Mouse (Mus musculus) frontal cortex, adult (tissue): ENCODE data around the gene Ubqln4.

ENCODE experiments used
- ATAC-seq: cut with Nextera tagmentation; 2 replicates; pipeline ENCODE4 v1.9.2; 2017; ENCODE audit warnings: mild to moderate bottlenecking, moderate library complexity, mixed read lengths; ENCODE audit not compliant: low TSS enrichment

Ubqln4 gene

DNA sequence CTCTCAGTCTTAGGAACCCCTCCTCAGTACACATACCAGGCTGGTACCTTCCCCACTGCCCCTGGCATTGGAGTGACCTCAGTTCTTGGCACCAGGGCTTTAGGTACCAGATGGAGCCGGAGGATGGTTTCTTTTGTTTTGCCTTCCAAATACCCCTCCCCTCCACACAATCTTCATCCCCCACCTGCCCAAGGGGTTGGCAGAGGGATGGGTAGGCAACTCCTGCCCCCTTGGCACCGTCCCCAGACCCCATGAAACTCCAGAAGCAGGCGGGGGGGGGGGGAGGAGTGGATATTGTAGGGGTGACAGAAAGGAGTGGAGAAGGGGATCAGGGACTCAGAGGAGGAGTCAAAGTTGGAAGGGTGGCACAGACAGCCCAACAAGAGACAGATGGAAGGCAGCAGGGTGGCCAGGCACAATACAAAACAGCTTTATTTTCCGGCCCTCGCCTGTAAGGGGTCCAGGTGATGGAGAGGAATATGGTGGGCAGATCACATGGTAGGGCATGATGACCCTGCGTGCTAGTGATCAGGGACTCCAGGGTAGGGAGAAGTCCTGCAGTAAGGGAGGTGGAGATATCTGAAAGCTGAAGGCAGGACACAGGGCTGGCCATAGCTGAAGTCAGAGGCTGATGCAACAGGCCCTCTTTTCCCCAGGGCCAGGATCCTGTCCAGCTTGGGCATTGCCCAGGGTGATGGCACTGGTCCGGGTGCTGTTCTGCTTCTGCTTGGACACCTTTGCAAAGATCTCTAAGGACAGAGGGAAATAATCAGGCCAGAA lies 11.7 kb upstream of the Ubqln4 start:
- no peak for ATAC-seq

DNA sequence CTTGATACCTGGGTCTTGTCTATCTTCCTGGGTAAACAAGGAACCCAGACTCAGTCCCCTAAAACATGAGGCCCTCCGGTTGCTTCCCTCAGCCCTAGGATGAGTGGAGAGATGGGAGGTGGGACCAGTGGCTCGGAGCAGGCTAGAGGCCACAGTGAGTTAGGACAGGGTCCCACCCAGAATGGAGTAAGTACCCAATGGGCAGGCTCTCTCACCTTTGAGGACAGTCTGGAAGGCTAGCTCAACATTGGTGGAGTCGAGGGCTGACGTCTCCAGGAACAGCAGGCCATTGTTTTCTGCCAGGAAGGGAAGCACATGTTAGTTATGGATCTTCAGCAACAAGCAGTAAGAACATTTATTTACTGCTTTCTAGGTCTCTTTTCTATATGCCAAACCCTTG lies 11.1 kb upstream of the Ubqln4 start:
- ATAC-seq = no peak

DNA sequence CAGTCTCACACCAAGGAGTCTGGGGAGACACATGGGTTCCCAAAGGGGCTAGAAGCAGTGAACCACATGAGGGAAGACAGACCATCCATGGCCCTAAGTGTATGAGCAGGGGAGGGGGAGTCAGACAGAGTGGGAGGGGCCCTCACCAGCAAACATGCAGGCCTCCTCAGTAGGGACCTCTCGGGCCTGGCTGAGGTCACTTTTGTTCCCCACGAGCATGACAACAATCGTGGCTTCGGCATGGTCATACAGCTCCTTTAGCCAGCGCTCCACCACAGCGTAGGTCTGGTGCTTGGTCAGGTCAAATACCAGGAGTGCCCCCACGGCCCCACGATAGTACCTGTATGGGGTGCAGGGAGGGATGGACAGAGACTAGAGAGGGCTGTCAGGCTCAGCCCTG lies 10.4 kb upstream of the Ubqln4 start:
- ATAC-seq = no peak

DNA sequence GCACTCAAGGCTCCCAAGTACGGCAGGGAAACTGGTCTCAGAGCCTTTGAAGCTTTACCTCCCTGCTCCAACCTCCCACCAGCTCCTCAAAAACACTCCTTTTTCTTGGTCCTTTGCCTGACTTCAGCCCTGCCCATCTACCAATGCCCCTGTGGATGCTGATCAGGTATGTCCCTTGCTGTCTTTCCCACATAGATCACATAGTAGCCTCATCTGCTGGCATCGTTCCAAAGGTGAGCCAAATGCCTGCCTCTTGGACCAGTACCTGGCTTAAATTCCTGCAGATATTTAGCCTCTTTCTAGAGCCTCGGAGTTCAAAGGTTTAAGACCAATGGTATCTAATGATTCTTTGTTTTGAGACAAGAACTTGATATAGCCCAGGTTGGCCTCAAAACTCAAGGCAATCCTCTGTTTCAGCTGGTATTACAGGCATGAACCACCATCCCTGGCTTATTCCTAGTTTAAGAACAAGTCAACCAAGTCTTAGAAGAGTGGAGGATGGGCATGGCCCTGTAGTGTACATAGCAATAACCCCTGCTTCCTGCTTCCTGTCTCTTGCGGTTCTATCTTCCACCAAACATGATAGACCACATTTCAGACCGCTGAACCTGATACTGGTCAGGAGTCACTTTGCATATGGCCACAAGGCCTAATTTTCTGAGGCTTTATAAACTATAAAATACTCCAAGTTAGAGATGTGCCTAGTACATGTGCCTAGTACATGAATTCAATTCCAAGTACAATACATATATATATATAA lies 9.7 kb upstream of the Ubqln4 start:
- ATAC-seq = no peak

DNA sequence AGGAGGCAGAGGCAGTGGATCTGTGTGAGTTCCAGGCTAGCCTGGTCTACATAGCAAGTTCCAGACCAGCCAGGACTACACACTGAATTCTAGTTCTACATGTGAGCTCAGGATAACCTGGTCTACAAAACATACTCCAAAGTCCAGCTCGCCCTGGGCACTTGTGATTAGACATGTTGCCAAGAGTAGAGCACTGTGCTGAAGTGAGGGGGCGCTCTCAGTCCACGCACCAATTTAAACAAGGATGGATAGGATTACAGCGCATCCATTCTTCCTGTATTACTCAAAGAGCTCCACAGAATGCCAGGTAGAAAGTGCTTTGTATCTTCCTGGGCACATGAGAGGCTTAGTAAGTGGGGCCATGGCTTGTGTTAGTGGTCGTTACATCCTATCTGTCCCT lies 9.0 kb upstream of the Ubqln4 start:
- no peak for ATAC-seq

DNA sequence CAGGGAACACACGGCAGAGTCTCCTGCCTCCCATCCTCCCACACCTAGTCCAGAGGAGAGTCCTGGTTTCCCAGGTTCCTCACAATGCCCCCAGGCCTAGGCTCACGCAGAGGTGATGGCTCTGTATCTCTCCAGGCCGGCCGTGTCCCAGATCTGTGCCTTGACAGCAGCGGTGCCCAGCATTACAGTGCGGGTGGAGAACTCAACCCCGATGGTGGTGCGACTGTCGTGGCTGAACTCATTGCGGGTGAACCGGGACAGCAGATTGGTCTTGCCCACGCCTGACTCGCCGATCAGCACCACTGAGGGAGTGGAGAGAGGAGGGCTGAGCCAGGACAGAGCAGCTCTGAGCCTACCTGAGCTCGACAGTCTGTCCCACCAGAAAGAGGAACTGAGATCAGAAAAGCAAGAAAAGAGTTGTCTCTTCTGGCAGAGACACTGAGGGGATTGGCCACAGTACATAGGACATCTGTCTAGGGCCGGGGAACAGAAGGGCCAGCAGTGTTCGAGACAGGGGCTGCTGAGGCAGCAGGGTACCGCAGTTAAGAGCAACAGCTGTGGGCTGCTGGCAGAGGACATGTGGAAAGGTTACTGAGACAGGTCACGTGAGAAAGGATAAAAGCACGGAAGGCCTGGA lies 8.5 kb upstream of the Ubqln4 start:
- no peak for ATAC-seq

DNA sequence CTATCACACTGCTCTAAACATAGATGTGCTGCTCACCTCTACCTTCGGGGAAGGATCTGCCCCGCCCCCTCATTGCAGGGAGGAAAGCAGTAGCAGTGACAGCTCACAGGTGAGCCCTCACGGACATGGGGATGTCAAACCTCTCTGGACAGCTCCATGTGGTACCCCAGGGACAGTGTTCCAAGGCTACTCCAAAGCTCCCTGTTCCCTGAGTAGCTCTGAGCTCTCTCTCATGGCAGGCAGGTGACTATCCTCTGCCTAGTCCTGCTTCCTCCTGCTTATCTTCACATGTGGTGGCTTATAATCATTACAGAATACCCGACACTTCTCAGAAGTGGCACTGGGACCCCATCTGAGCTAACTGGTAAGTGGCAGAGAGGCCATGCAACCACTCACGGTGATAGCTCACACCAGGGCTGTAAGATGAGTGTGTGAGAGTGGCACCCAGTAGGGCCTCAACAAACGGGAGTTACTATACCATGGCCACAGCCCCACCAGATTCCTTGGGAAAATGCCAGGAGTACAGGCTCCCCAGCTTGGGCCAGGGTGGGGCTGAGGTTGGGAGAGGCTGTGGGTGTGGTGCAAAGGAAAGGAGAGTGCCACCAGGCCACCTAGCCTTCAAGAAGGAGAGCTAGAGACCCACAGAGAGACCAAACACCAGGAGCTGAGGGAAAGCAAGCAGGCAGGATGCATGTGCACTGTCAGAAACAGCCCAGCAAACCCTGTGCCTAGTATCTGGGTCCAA lies 6.7 kb upstream of the Ubqln4 start:
- ATAC-seq = no peak

DNA sequence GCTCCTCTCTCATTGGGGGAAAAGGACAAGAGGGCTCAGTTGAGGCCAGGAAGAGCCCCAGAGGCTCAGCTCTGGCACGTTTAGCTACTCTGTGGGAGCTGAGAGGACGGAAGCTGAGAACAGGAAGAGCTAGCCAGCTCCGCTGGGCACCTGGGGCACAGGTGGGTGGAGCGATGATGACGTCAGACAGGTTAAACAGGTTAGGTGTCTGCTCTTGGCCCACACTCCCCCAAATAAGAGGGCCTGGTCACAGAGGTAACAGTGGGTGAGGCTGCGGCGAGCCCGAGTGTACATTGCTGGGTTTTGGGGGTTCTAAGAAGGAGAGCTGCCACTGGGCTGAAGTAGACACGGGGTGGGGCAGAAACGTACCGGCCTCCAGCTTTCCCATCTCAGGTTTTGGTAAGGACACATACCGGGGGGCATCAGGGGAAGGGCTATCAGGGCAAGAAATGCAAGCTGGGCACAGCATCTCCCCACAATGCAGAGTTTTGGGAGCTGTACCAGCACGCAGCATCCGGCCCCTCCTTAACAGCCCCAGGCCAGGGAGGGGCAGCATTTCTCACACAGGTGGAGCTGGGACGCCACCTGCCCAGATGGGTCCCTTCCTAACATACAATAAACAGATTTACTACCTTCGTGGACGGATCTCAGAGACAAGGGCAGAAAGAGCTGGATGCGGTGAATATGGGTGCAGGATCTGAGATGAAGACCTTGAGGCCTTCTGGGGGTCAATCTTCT lies 5.2 kb upstream of the Ubqln4 start, which contains the start of gene Rab25:
Rab25 (minus strand) TSS at position 121 of the 738 bp plus-strand sequence.
- ATAC-seq = no peak

DNA sequence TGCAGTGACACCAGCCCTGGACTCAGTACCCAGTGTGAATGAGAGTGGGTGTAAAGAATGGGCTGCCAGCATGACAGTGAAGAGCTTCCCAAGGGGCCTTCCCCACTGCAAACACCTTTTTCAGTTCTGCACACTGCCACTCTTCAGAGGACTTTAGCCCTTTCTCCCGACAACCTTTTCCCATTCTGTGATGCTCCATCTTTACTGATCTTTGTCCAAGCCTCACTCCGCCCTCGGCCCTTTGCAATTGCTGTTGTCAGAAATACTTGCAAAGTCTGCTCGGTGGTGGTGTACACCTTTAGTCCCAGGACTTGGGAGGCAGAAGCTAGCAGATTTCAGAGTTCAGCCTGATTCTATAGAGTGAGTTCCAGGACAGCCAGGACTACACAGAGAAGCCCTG lies 2.0 kb upstream of the Ubqln4 start:
- ATAC-seq = no peak

DNA sequence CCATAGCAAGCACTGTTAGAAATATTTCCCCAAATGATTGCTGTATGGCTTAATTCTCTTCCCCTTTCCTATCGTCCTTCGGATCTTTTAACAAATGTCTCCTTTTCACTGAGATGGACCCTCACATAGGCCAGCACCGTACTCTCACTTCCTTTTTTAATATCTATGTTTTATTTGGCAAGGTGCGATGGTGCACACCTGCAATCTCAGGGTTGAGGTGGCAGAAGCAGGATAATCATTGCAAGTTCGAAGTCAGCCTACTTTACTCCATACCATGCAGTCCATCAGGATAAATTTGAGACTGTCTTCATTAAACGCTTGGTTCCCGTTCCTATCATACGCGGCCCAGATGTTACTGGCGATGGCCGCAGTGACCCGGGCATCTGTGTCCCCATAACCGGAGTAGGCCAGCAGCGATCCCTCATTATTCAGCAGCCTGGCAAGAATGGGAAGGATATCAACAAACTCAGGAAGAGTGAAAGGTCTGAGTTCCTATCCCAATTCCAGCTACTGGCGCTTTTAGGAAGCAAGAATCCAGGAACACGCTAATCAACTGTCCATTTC lies 1.4 kb upstream of the Ubqln4 start:
- no peak for ATAC-seq

DNA sequence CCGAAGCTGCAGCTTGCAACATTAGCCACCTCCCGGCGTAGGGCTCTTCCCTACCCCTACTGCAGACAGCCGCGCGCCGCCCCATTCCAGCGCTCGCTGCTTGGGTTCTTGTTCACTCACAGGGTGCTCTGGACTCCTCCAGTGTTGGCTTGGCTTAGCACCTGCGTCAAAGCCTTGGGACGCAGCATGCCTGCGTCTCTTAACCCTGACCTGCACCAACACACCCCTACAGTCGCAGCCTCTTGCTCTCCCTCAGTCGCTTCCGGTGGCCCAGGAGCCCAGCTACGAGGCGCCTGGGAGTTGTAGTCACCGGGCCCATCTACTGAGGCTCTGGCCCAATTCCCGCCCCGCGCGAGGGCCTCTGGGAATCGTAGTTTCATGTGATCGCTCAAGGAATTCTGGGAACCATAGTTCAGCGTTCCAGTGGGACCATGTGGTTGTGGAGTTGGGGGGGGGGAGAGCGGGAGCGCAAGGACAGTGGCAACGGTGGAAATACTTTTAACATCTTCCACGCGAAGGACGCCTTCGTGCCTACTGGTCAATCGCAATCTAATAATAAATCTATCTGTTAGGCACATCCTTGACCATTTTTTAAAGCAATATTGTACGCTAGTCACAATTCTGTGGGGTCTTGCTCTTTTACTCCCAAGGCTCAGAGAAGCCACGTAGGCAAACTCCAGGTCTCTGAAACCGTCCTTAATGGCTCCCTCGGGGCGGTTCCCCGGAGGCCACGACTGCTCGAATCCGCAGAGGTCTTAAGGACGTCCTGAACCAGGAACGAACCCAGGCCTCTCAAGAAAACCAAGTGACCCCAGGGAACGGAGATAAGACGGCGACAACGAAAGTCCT lies 658 bp upstream of the Ubqln4 start, which contains the start of gene Lamtor2:
Lamtor2 (minus strand) TSS at position 399 of the 849 bp plus-strand sequence.
- ATAC-seq = peak; percentile 90

DNA sequence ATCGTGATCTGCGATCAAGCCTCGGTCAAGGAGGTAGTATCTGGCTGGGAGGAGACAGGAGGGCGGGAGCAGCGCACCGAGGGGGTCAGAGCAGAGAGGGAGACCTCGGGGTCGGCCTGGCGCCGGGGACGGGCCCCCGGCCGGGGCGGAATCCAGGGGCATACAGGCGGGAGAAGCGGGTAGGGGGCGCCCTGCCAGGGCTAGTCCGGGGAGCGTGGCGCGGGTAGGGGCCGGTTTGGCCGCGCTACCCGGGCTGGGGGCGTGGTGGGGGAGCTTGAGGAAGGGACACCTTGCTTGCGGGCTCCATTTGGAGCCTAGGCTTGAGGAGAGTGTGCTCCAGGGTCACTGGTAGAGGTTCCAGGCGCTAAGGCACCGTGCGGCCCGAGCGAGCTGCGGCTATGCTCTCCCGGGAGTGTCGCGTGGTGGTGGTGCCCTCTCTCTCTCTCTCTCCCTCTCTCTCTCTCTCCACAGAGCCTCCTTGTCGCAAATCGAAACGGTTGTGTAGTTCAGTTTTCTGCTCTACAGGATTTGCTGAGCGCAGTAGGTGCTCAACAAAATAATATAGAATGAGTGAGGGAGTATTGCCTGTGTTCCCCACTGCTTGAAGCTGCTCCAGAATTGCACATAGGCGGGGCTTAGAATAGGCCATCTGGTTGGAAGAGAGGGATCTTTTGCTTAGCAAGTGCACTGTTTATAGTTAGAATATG lies 475 bp downstream of the Ubqln4 start:
- ATAC-seq = peak; percentile 34

DNA sequence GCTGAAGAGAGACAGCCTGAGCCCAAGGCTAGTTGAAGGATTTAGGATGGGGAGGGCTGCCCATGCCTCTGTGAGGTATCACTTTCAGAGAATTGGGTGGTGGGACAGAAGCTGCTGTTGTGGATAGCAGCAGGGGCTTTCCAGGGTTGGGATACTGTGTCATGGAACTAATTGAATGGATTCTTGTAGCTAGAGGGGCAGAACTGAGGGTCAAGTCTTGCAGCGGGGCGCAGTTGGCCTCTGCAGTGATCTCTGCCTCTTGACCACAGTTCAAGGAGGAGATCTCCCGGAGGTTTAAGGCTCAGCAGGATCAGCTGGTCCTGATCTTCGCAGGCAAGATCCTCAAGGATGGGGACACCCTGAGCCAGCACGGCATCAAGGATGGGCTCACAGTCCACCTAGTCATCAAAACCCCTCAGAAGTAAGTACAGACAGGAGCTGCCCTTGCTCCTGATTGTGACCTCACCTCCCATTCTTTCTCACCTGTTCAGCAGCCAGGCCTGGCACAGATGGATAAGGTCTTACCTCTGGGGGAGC lies 1.6 kb downstream of the Ubqln4 start:
- ATAC-seq = no peak

DNA sequence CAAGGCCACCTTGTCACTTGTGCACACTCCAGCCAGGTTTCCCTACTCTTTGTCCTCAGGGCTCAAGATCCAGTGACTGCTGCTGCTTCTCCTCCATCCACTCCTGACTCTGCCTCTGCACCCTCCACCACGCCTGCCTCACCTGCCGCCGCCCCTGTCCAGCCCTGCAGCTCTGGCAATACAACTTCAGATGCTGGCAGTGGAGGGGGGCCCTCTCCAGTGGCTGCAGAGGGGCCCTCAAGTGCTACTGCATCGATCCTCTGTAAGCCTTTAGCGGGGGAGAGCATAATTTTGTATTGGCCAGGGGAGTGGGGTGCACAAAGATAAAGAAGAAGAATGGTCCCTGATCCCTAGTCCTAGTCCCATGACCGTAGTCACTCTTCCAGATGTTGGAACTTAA lies 2.2 kb downstream of the Ubqln4 start:
- ATAC-seq = no peak

DNA sequence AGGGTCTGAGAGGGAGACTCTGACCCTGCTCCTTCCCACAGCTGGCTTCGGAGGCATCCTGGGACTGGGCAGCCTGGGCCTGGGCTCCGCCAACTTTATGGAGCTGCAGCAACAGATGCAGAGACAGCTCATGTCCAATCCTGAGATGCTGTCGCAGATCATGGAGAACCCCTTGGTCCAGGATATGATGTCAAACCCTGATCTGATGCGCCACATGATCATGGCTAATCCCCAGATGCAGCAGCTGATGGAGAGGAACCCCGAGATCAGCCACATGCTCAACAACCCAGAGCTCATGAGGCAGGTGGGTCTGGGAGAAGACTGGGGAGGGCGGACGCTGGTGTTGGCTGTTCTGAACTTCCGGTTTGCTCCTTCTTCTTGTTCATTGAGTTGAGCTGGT lies 3.1 kb downstream of the Ubqln4 start:
- ATAC-seq = no peak

DNA sequence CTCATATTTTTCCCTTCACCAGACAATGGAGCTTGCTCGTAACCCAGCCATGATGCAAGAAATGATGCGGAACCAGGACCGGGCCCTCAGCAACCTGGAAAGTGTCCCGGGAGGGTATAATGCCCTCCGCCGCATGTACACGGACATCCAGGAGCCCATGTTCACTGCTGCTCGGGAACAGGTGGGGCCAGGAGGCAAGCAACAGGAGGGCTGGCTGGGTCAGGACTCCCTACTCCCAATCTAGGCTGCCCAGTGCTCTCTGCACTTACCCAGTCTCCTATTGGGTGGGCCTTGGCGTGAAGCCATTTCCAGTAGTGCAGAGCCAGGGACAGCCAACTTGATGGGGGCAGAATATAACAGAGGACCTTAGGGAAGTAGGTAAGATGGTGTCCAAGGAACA lies 6.0 kb downstream of the Ubqln4 start:
- no peak for ATAC-seq

DNA sequence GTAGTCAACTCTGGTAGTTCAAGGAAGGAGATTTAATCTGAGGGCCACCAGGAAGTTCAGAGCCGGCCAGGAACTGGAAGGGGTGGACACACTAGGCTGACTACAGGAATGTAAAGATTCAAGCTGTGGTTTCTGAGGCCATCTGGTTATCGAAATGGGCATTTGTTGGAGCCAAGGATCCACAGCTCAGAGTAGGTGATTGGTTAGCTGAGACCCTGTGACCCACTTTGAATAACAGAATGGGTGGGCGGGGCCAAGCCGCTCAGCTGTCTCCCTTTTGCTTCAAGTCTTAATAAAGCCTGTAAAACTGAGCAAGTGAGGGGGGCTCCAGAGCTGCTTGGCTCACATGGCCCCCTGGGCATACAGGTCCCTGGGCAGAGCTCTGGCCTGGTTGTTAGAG lies 8.4 kb downstream of the Ubqln4 start:
- no peak for ATAC-seq

DNA sequence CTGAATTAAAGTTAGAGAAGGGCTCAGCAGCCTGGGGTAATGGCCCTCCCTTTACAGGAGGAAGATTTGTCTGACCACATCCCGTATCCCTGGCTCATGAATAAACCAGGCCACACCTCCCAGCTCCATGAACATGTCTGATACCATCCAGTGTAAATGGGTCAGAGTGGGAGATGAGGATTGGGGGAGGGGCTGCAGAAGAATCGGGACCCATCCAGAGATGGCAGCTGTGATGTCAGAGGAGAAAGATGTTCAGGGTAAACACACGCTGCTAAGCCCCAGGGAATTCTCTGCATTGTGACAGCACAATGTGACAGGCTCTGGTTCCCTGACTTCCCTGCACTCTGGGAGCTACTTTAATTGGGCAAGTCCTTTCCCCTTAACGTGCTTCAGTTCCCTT lies 9.9 kb downstream of the Ubqln4 start:
- no peak for ATAC-seq

DNA sequence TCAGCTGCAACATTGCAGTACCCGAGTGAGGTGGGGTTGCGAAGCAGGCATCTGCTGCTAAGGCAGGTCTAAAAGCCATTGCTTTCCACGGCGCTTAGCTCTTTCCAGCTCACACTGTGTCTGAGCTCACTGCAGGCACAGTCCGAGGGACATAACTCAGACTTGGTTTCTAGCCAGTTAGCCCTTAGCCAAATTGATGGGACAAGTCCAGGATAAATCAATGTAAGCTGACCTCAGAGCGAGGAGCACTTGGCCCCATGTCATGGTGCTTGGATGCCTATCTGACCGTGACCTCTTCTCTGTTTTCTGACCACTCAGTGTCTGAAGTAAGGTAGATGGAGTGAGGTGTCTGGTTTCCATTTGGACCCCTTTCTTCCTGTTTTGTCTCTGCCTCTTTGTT lies 10.4 kb downstream of the Ubqln4 start:
- ATAC-seq = no peak
